Mouse (Mus musculus) megakaryocyte, embryonic 14.5 days (primary cell): ENCODE measurements around the gene Mrpl33.

ENCODE experiments used
- FLI1 ChIP-seq: IDR thresholded peaks from 2 replicates; pipeline ENCODE4 v1.6.1; 2012; ENCODE audit warnings: low read length, inconsistent platforms, mixed read lengths
- GATA1 ChIP-seq: IDR thresholded peaks from 3 replicates; pipeline ENCODE4 v1.6.1; 2012; ENCODE audit warnings: mixed read lengths, low read length, inconsistent platforms, borderline replicate concordance

DNA sequence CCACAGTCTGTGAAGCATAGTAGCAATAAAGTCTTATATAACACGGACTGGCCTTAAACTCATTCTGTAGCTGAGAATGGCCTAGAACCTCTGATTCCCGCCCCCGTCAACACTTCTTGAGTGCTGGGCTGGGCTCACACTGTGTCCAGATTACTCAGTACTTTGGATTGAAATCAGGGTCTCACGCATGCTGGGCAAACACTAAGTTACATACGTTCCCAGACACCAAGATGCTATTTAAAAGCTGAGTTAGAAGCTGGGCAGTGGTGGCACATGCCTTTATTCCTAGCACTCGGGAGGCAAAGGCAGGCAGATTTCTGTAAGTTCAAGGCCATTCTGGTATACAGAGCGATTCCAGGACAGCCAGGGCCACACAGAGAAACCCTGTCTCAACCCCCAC lies 1.4 kb downstream of the Mrpl33 start:
- TF ChIP-seq FLI1 (no peak), GATA1 (no peak)
